Mouse (Mus musculus) G1E (cell line): ENCODE data around the gene Zcchc2. TPM values are rescaled to one million over a fixed set of nuclear protein-coding genes. Genes with fewer than 3 reads are reported as not detected.

ENCODE experiments used
- ATAC-seq: 2 replicates; pipeline ENCODE4 v1.8.0; 2016; ENCODE audit warnings: mild to moderate bottlenecking; ENCODE audit not compliant: insufficient number of reproducible peaks, poor library complexity, low FRiP score, severe bottlenecking; ENCODE audit errors: extremely low read depth
- DNase-seq: peaks from one replicate; pipeline ENCODE4 v3.0.0; 2012; ENCODE audit warnings: low spot score
- H3K27me3 ChIP-seq: 2 replicates; pipeline ENCODE4 v1.6.1; 2012; ENCODE audit warnings: mild to moderate bottlenecking, low read length, inconsistent platforms; ENCODE audit not compliant: insufficient read depth
- H3K36me3 ChIP-seq: replicated peaks from 2 replicates; pipeline ENCODE3; 2012; ENCODE audit warnings: mild to moderate bottlenecking, inconsistent platforms
- H3K4me1 ChIP-seq: 2 replicates; pipeline ENCODE4 v1.6.1; 2012; ENCODE audit warnings: low read depth, low read length, inconsistent platforms, mixed read lengths; ENCODE audit not compliant: insufficient read depth
- H3K4me3 ChIP-seq: 2 replicates; pipeline ENCODE4 v1.5.1; 2012; ENCODE audit warnings: low read depth, mild to moderate bottlenecking, inconsistent platforms, low read length, moderate library complexity, mixed read lengths
- H3K9me3 ChIP-seq: replicated peaks from 2 replicates; pipeline ENCODE4 v1.6.1; 2012; ENCODE audit warnings: inconsistent platforms
- CTCF ChIP-seq: IDR thresholded peaks from 2 replicates; pipeline ENCODE4 v1.5.1; 2012; ENCODE audit warnings: low read depth, low read length, inconsistent platforms, mixed read lengths
- GATA1 ChIP-seq: IDR thresholded peaks from 2 replicates; pipeline ENCODE4 v1.6.1; 2012; ENCODE audit warnings: borderline replicate concordance, low read length, inconsistent platforms, mixed read lengths
- GATA2 ChIP-seq: IDR thresholded peaks from 2 replicates; pipeline ENCODE4 v1.6.1; 2012; ENCODE audit warnings: low read depth, low read length, inconsistent platforms, borderline replicate concordance
- POLR2AphosphoS5 ChIP-seq: IDR thresholded peaks from 2 replicates; pipeline ENCODE4 v1.6.1; 2012; ENCODE audit warnings: low read depth, low read length, inconsistent platforms; ENCODE audit not compliant: insufficient replicate concordance
- TAL1 ChIP-seq: conservative IDR thresholded peaks from 2 replicates; pipeline ENCODE4 v1.6.1; 2012; ENCODE audit warnings: low read depth, low read length, inconsistent platforms, mixed read lengths
- polyA plus RNA-seq: library from polyadenylated mRNA; stranded (reverse); fragments of >175 nt; gene quantifications from 2 replicates; pipeline ENCODE4 v1.2.3, GENCODE M21; 2012
- total RNA-seq, 2 experiments: library from RNA; stranded (forward) in 1 of 2; stranded (reverse) in 1 of 2; fragments of 200-1000 nt in 1 of 2; fragments of >200 nt in 1 of 2; fragmentation: Nextera tagmentation in 1 of 2; gene quantifications; 2 replicates each; pipeline ENCODE4 v1.2.3; 2014 to 2017

Gene Zcchc2
- total and polyA plus RNA-seq, 3 experiments = 13.7 to 36.7 (median 13.7) TPM

- TF ChIP-seq GATA2 (no peak), GATA1 (no peak), CTCF (no peak), POLR2AphosphoS5 (no peak), TAL1 (no peak)
- DNase-seq (no peak), ATAC-seq (no peak)
- Histone ChIP-seq H3K4me1 (no peaks in the 10 kb centered on the region), H3K27me3 (no peaks in the 10 kb centered on the region), H3K36me3 (peaks cover 92% of the 10 kb centered on the region), H3K4me3 (no peak overlapping the region), H3K9me3 (no peaks in the 10 kb centered on the region)
Observed at GRCm38 (mm10) chr1:106030886-106031285, 40.7 kb downstream of the Zcchc2 start.

DNA sequence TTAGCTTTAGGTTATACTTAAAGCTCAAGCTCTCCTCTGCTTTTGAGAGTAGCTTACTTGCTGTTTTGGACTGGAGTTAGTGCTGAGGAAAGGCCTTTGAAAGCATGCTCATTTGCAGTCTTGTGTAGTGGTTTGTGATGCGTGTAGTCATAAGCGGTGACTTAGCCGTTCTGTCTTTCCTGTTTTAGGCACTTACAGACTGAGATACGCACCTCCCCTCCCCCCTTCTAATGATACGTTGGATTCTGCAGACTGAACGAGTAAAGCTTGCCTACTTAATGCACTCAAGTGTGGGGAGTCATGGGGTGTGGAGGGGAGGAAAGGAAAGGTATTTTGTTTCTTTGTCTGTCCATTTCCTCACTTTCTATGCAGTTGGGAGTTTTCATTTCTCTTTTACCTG, 41.7 kb downstream of the Zcchc2 start:
- Histone ChIP-seq H3K4me1 (peaks cover 2% of the 10 kb centered on the region; the same call in 1 of the 2 replicates), H3K4me3 (no peak overlapping the region), H3K9me3 (no peaks in the 10 kb centered on the region), H3K27me3 (no peaks in the 10 kb centered on the region), H3K36me3 (peaks cover 92% of the 10 kb centered on the region)
- ATAC-seq (no peak), DNase-seq (no peak)
- TF ChIP-seq TAL1 (no peak), GATA2 (no peak), GATA1 (no peak), CTCF (no peak), POLR2AphosphoS5 (no peak)

- no peak overlapping the region for H3K4me3 ChIP-seq
- H3K9me3 ChIP-seq = no peaks in the 10 kb centered on the region
- H3K4me1 ChIP-seq = peaks cover 2% of the 10 kb centered on the region; the same call in 1 of the 2 replicates
- TF ChIP-seq CTCF (no peak), GATA1 (no peak), POLR2AphosphoS5 (no peak), TAL1 (no peak), GATA2 (no peak)
- no peaks in the 10 kb centered on the region for H3K27me3 ChIP-seq
- H3K36me3 ChIP-seq = peaks cover 85% of the 10 kb centered on the region
- ATAC-seq (no peak), DNase-seq (no peak)
Observed at GRCm38 (mm10) chr1:106034776-106035175, 44.6 kb downstream of the Zcchc2 start.

DNA sequence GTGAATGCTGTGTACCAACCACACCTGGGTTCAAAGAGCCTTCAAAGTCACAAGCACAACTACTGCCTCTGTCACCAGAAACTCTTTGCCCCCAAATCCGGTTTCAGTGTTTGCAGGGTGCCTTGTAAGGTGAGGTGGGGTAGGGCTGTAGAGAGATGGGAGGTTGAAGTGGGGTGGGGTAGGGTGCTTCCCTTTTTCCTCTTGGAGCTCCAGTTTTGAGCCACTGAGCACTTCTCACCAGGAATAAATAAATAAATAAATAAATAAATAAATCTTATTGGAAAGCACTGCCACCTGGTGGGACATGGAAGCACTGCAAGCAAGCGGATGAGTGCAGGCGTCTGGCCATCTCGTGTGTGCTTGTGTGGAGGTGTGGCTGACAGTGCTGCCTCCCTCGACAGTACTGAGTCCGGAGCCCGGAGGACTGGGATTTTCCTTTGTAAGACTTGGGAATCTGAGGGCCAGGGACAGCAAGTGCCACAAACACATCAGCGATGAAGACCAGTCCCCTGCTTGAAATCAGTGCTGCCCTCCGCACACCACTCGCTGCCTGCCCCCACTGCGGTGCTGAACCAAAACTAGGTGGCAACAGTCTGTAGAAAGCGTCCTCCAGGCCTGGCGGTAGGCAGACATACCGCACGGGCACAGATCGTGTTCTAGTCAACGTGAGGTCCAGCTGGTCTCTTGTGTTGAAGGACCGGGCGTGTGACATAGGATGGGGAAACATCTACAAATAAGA, 46.8 kb downstream of the Zcchc2 start:
- H3K36me3 ChIP-seq = peaks cover 66% of the 10 kb centered on the region
- H3K4me3 ChIP-seq = no peak overlapping the region
- DNase-seq (peak; percentile 63), ATAC-seq (peak; percentile 44; the same call in 1 of the 2 replicates)
- TF ChIP-seq CTCF (peak; percentile 67; the same call in 1 of the 2 replicates), TAL1 (no peak)
- peaks cover 2% of the 10 kb centered on the region; the same call in 1 of the 2 replicates for H3K4me1 ChIP-seq
- no peaks in the 10 kb centered on the region for H3K9me3 ChIP-seq
- no peaks in the 10 kb centered on the region for H3K27me3 ChIP-seq

DNA sequence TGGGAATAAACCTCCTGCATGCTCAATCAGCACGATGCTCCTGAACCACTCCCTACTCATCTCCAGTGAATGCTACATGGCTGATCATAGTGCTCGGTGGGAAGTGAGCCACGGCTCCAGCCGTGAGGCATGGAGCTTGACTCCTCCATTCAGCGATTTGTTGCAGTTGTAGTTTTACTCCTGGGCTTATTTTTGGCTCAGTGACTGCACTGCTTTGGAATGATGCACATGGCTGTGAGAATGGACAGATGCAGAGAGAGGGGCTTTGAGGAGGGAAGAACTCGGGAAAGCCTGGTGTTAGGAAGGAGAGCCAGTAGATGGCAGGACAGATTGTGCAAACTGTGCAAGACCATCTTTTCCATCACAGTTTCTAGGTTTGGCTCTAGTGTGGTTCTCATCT, 49.1 kb downstream of the Zcchc2 start:
- peaks cover 49% of the 10 kb centered on the region for H3K36me3 ChIP-seq
- no peak for DNase-seq
- H3K27me3 ChIP-seq = no peaks in the 10 kb centered on the region
- TF ChIP-seq GATA2 (no peak), TAL1 (no peak), POLR2AphosphoS5 (no peak), CTCF (no peak), GATA1 (no peak)
- no peaks in the 10 kb centered on the region for H3K9me3 ChIP-seq
- ATAC-seq = no peak
- H3K4me3 ChIP-seq = no peak overlapping the region
- H3K4me1 ChIP-seq = peaks cover 2% of the 10 kb centered on the region; the same call in 1 of the 2 replicates

DNA sequence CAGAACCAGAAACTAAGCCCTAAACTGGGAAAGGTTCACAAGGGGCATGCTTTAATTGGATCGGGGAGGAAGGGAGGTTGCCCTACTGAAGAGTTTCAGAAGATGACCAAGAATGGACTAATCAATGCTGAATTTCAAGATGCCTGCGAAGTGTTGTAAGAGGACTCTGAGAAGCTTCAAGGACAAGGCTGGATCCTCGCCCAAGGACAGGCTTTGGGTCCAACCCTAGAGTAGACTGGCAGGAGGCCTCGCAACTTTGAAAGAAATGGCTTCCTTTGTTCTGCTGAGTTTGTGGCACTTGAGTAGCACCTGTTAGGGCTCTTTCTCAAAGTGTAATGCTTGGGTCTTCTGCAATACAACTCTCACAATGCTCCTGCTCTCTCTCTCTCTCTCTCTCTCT, 50.1 kb downstream of the Zcchc2 start:
- DNase-seq (no peak), ATAC-seq (no peak)
- peaks cover 2% of the 10 kb centered on the region; the same call in 1 of the 2 replicates for H3K4me1 ChIP-seq
- no peak for TF ChIP-seq POLR2AphosphoS5
- TF ChIP-seq TAL1 = no peak
- TF ChIP-seq GATA1 = no peak
- no peak for TF ChIP-seq GATA2
- TF ChIP-seq CTCF = no peak
- H3K27me3 ChIP-seq = no peaks in the 10 kb centered on the region
- peaks cover 40% of the 10 kb centered on the region for H3K36me3 ChIP-seq
- H3K9me3 ChIP-seq = no peaks in the 10 kb centered on the region
- H3K4me3 ChIP-seq = no peak overlapping the region
